Mouse (Mus musculus) myocyte (in vitro differentiated cells): ENCODE data around the gene Tmem116. TPM values are rescaled to one million over a fixed set of nuclear protein-coding genes. Genes with fewer than 3 reads are reported as not detected.
"Not testable (repeated sequence)": the region's sequence is repeated elsewhere in the genome, so short reads cannot be mapped to it uniquely, and the experiment has no call there.

Experiments
- H3K27me3 ChIP-seq: one replicate; pipeline ENCODE4 v1.6.1; 2011; ENCODE audit not compliant: control insufficient read depth, insufficient read depth, insufficient read length
- H3K36me3 ChIP-seq: one replicate; pipeline ENCODE4 v1.6.1; 2011; ENCODE audit not compliant: control insufficient read depth, insufficient read depth
- H3K4me2 ChIP-seq: one replicate; pipeline ENCODE4 v1.6.1; 2011; ENCODE audit warnings: low read depth, control low read depth
- H3K4me3 ChIP-seq: one replicate; pipeline ENCODE4 v1.5.1; 2011; ENCODE audit warnings: mild to moderate bottlenecking, control low read depth, moderate library complexity
- H3K79me2 ChIP-seq: one replicate; pipeline ENCODE4 v1.6.1; 2011; ENCODE audit not compliant: control insufficient read depth, insufficient read depth
- H3ac ChIP-seq: one replicate; pipeline ENCODE4 v1.6.1; 2011; ENCODE audit not compliant: control insufficient read depth, insufficient read length
- CEBPB ChIP-seq: IDR thresholded peaks from 2 replicates; pipeline ENCODE4 v1.6.1; 2011; ENCODE audit warnings: mild to moderate bottlenecking, moderate library complexity; ENCODE audit not compliant: poor library complexity, insufficient read depth, severe bottlenecking
- E2F4 ChIP-seq: IDR thresholded peaks from one replicate; pipeline ENCODE4 v1.6.1; 2011; ENCODE audit warnings: mild to moderate bottlenecking, control low read depth, moderate library complexity; ENCODE audit not compliant: insufficient read depth
- MAX ChIP-seq: IDR thresholded peaks from one replicate; pipeline ENCODE4 v1.6.1; 2011; ENCODE audit warnings: low read depth, mild to moderate bottlenecking, control low read depth
- MYOD1 ChIP-seq, 3 experiments: IDR thresholded peaks; one replicate each; pipeline ENCODE4 v1.6.1; 2011; ENCODE audit warnings: control low read depth in 2 of 3, low read depth in 2 of 3, mild to moderate bottlenecking in 2 of 3, moderate library complexity in 1 of 3; ENCODE audit not compliant: insufficient read length in 2 of 3, control insufficient read depth in 1 of 3
- MYOG ChIP-seq, 3 experiments: IDR thresholded peaks; one replicate each; pipeline ENCODE4 v1.6.1; 2011; ENCODE audit warnings: control low read depth in 2 of 3, low read depth in 2 of 3, mild to moderate bottlenecking in 2 of 3; ENCODE audit not compliant: insufficient read length in 2 of 3, control insufficient read depth in 1 of 3, insufficient read depth in 1 of 3
- POLR2A ChIP-seq: IDR thresholded peaks from one replicate; pipeline ENCODE4 v1.6.1; 2011; ENCODE audit warnings: low read depth, mild to moderate bottlenecking, control low read depth, moderate library complexity; ENCODE audit not compliant: insufficient read length
- POLR2AphosphoS2 ChIP-seq: IDR thresholded peaks from one replicate; pipeline ENCODE4 v1.6.1; 2011; ENCODE audit warnings: low read depth, control low read depth; ENCODE audit not compliant: insufficient read length
- REST ChIP-seq: IDR thresholded peaks from one replicate; pipeline ENCODE4 v1.6.1; 2011; ENCODE audit warnings: mild to moderate bottlenecking, control low read depth, moderate library complexity; ENCODE audit not compliant: insufficient read depth, insufficient read length
- SRF ChIP-seq: IDR thresholded peaks from one replicate; pipeline ENCODE4 v1.6.1; 2011; ENCODE audit warnings: low read depth; ENCODE audit not compliant: control insufficient read depth, insufficient read length
- TCF12 ChIP-seq: IDR thresholded peaks from one replicate; pipeline ENCODE4 v1.6.1; 2011; ENCODE audit warnings: mild to moderate bottlenecking, control low read depth; ENCODE audit not compliant: poor library complexity, insufficient read depth, severe bottlenecking
- TCF3 ChIP-seq: IDR thresholded peaks from one replicate; pipeline ENCODE4 v1.6.1; 2011; ENCODE audit warnings: low read depth, control low read depth; ENCODE audit not compliant: insufficient read length
- USF1 ChIP-seq: IDR thresholded peaks from one replicate; pipeline ENCODE4 v1.6.1; 2011; ENCODE audit warnings: low read depth, mild to moderate bottlenecking, control low read depth, moderate library complexity
- polyA plus RNA-seq: library from polyadenylated mRNA; unstranded; fragments of >200 nt; fragmentation: generic; extraction: Trizol; gene quantifications from one replicate; pipeline ENCODE4 v1.2.1, GENCODE M21; 2012; ENCODE audit warnings: missing spikeins

Tmem116 gene
- polyA plus RNA-seq, 1 experiment: 3.3 TPM

GRCm38 (mm10) chr5:121518983-121519382 is 67.3 kb downstream of the Tmem116 start:
- no peak overlapping the region for H3ac ChIP-seq
- no peak overlapping the region for H3K4me2 ChIP-seq
- no peak overlapping the region for H3K4me3 ChIP-seq
- peaks cover 22% of the 10 kb centered on the region for H3K36me3 ChIP-seq
- TF ChIP-seq MYOD1 (IDR thresholded peaks at IDR 0.05; ENCODE audit: control insufficient read depth in 1 of 3, insufficient read length in 2 of 3, low read depth in 2 of 3): no peak
- no peak for TF ChIP-seq SRF
- no peak for TF ChIP-seq TCF3
- TF ChIP-seq REST: no peak
- no peak for TF ChIP-seq USF1
- TF ChIP-seq TCF12: no peak
- TF ChIP-seq POLR2A: no peak
- TF ChIP-seq E2F4: no peak
- no peak for TF ChIP-seq POLR2AphosphoS2
- no peak for TF ChIP-seq CEBPB
- no peak for TF ChIP-seq MAX
- no peaks in the 10 kb centered on the region for H3K27me3 ChIP-seq
- H3K79me2 ChIP-seq: no peaks in the 10 kb centered on the region

GRCm38 (mm10) chr5:121519758-121520157 is 68.1 kb downstream of the Tmem116 start:
- TF ChIP-seq POLR2AphosphoS2: peak; percentile 47
- not testable (repeated sequence) for H3K27me3 ChIP-seq, H3K4me3 ChIP-seq, H3K4me2 ChIP-seq, H3K79me2 ChIP-seq, H3ac ChIP-seq
- H3K36me3 ChIP-seq: peaks cover 22% of the 10 kb centered on the region

GRCm38 (mm10) chr5:121525774-121526450 is 74.2 kb downstream of the Tmem116 start:
- H3ac ChIP-seq: no peak overlapping the region
- no peak overlapping the region for H3K4me3 ChIP-seq
- peaks cover 55% of the 10 kb centered on the region for H3K36me3 ChIP-seq
- no peak overlapping the region for H3K4me2 ChIP-seq
- no peaks in the 10 kb centered on the region for H3K27me3 ChIP-seq
- no peaks in the 10 kb centered on the region for H3K79me2 ChIP-seq
- TF ChIP-seq TCF3 (no peak), SRF (no peak), E2F4 (no peak), MYOG (IDR thresholded peaks at IDR 0.05; ENCODE audit: control insufficient read depth in 1 of 3, insufficient read depth in 1 of 3, insufficient read length in 2 of 3, low read depth in 2 of 3) (no peak), POLR2A (no peak), CEBPB (no peak), USF1 (no peak)

- H3K4me3 ChIP-seq: no peak overlapping the region
- no peak overlapping the region for H3ac ChIP-seq
- H3K36me3 ChIP-seq: peaks cover 56% of the 10 kb centered on the region
- no peak for TF ChIP-seq POLR2AphosphoS2
- no peak for TF ChIP-seq REST
- TF ChIP-seq CEBPB: no peak
- no peak for TF ChIP-seq TCF3
- no peak for TF ChIP-seq MYOD1 (IDR thresholded peaks at IDR 0.05; ENCODE audit: control insufficient read depth in 1 of 3, insufficient read length in 2 of 3, low read depth in 2 of 3)
- no peak for TF ChIP-seq USF1
- TF ChIP-seq POLR2A: no peak
- no peak for TF ChIP-seq TCF12
- no peak for TF ChIP-seq MYOG (IDR thresholded peaks at IDR 0.05; ENCODE audit: control insufficient read depth in 1 of 3, insufficient read depth in 1 of 3, insufficient read length in 2 of 3, low read depth in 2 of 3)
- no peak for TF ChIP-seq MAX
- TF ChIP-seq E2F4: no peak
- TF ChIP-seq SRF: no peak
- H3K79me2 ChIP-seq: no peaks in the 10 kb centered on the region
- H3K27me3 ChIP-seq: no peaks in the 10 kb centered on the region
- H3K4me2 ChIP-seq: no peak overlapping the region
These were observed 74.8 kb downstream of the Tmem116 start for GRCm38 (mm10) chr5:121526526-121526925.

- Histone ChIP-seq H3ac (no peak overlapping the region), H3K4me3 (no peak overlapping the region), H3K79me2 (no peaks in the 10 kb centered on the region), H3K36me3 (peaks cover 56% of the 10 kb centered on the region), H3K4me2 (no peak overlapping the region), H3K27me3 (no peaks in the 10 kb centered on the region)
- TF ChIP-seq TCF3 (no peak), MYOD1 (IDR thresholded peaks at IDR 0.05; ENCODE audit: control insufficient read depth in 1 of 3, insufficient read length in 2 of 3, low read depth in 2 of 3) (no peak), MYOG (IDR thresholded peaks at IDR 0.05; ENCODE audit: control insufficient read depth in 1 of 3, insufficient read depth in 1 of 3, insufficient read length in 2 of 3, low read depth in 2 of 3) (no peak), TCF12 (no peak), REST (no peak), POLR2A (no peak)
These were observed 75.3 kb downstream of the Tmem116 start for GRCm38 (mm10) chr5:121526961-121527360.

GRCm38 (mm10) chr5:121534521-121534920 is 82.8 kb downstream of the Tmem116 start:
- Histone ChIP-seq H3K4me2 (no peak overlapping the region), H3K36me3 (peaks cover 26% of the 10 kb centered on the region), H3K27me3 (no peaks in the 10 kb centered on the region), H3K79me2 (peaks cover 22% of the 10 kb centered on the region), H3K4me3 (no peak overlapping the region), H3ac (no peak overlapping the region)
- TF ChIP-seq MYOG (IDR thresholded peaks at IDR 0.05; ENCODE audit: control insufficient read depth in 1 of 3, insufficient read depth in 1 of 3, insufficient read length in 2 of 3, low read depth in 2 of 3): no peak
